Mouse (Mus musculus) embryo, embryonic 9.5 days (tissue): ENCODE measurements around the gene Gzf1.

Experiments
- DNase-seq: peaks from one replicate; pipeline ENCODE4 v3.0.0-alpha.2; 2017; ENCODE audit errors: extremely low spot score

Gzf1 gene

DNA sequence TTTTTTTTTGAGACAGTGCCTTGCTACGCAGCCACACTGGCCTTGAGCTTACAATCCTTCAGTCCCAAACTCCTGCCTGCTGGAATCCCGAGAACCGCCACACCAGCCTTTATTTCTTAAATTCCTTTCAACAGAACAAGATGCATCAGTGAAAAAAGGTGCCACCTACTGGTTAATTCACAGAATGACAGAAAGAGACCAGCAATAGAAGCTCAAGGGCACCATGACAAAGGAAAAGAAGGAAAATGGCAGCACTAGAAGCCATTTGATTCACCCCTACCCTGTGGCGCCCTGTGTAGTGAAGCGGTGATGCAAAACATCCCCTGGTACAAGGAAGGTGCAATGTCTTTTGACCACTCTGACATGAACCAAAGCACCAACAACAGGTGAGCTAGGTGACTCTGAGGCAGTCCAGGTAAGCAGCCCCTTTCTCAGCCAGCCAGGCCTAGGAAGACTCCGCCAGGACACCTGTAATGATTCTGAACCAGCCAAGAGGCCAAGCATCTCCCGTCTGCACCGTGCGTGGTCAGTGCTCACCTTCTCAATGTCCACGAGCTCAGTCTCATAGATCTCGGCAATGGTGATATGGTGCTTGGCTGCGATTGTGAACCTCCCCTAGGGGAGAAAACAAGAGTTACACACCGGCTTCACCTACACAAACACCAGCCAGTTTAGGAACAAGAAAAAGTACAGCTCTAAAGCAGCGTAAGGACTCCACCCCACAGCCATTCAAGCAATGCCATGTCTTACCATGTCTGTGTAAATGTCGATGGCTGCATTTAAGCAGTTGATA is 25.8 kb downstream of the Gzf1 start:
- DNase-seq, result peak; percentile 29

DNA sequence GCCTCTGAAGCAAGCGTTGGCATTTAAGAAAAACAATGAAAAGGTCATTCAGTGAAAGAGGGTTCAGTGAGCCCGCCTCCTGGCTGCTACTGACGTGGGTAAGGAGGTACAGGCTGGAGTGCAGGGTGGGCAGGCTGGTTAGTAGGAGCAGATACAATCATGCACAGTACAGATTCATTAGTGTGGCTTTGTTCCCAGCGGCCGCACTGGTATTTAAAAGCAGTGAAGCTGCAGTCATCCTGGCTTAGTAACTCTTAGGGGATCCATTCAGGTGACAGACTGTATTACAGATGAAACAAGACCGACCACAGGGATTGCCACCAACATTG is 26.3 kb downstream of the Gzf1 start:
- DNase-seq, result no peak

GRCm38 (mm10) chr2:148712326-148712725 is 31.5 kb downstream of the Gzf1 start:
- no peak for DNase-seq

DNA sequence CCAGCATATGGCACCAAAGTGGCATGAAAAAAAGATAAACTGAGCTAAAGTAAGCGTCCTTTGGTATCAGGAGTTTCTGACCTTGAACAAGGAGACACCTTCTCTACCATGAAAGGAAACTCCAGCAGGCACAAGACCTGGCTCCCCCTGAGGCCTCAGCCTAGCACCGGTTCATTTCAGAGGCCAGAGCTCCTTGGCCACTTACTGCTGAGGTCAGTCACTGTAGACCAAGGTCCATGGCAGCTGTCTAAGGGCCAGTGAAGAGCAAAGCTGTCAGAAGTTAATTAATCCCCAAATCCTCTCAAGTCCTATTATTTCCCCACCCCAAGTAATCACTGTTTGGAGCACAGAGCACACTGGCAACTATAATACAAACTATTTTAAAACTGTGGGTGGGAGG is 36.2 kb downstream of the Gzf1 start:
- no peak for DNase-seq

- no peak for DNase-seq
These were observed 38.6 kb downstream of the Gzf1 start for GRCm38 (mm10) chr2:148719271-148719995.

DNA sequence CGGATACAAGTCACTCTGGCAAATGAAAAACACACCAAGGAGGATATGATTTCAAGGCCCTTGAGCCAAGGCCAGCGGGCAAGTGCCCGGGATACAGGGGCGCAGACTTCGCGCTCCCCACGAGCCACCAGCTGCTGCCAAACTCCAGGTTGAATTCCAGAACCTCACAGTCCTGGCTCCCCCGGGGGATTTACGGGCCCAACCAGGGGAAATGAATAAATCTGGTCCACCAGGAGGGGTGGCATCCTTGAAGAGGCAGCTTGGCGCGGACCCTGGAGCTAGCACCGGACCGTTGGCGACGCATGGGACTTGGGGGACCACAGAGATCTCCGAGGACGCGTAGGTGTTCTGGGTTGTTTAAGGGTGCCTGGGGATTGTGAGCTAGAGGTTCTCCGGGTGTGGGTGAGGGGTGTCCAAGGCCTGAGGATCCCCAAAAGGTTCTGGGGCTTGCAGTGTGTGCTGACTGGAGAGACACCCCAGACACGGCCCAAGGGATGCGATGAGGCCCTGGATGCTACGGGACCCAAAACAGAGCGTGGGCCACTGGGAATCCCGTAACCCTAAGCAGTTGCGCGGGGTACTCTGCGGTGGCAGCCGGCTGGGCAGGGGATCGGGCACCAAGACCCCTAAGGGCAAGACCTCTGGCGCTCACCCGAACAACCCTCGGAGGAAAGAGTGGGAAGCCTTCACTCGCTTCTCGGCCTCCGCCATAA is 50.9 kb downstream of the Gzf1 start:
- DNase-seq, result no peak

DNA sequence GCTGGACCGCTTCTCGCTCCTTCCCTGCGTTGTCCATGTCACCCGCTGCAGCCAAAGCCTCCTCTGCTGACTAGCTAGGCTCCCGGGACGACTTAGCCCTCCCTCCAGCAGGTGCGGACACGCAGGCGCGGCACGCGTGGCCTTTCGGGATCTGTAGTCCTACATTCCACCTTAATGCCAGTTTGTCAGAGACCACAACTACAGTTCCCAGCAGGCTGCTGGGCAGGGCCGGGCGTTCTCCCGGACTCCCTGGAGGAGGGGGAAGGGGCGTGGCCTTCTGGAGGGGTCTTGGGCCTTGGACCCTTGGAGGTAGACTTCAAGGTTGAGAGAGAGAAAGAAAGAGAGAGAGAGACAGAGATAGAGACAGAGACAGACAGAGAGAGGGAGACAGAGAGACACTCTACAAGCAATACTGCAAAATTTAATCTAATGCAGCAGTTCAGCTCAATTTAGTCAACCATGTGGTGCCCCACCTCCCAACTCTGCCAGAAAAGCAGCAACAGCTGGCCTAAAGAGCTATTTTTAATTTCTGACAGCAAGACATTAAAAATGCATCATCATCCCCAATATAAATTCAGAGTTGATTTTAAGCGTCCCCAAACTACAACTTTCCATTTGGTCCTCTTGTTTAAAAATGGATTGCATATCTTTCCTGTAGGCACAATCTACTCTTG is 51.6 kb downstream of the Gzf1 start, which contains the start of gene Napb:
Gene Napb, minus strand, starts transcription at position 141 of the 674 bp plus-strand sequence.
- DNase-seq, result peak; percentile 91
